Mouse (Mus musculus): ENCODE data around the gene Cars2.
"Not testable (repeated sequence)": the region's sequence is repeated elsewhere in the genome, so short reads cannot be mapped to it uniquely, and the experiment has no call there.

The Cars2 gene

DNA sequence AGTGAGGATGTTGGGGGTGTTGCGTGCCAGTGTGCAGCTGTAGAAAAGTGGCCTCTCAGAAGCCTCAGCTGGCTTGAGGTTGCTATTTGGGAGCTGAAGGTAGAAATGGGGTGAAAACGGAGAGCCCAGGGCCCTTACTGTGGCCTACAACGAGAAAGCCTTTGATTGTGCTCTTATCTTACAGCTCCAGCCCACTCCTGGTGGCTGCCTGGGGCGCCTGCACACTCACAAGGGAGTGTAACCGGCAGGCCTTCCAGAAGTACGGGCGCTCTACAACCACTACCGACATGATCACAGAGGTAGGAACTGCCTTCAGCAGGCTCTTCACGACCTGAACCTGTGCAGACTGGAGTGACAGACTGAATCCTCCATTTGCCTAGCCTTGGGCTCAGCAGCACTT is 37.9 kb downstream of the Cars2 start:
- DNase-seq (ENCODE audit: low read depth, low spot score), result no peak

- DNase-seq (ENCODE audit: low read depth, low spot score), result no peak
Observed at GRCm38 (mm10) chr8:11510971-11511370, 39.6 kb downstream of the Cars2 start.

GRCm38 (mm10) chr8:11508880-11509279 is 41.7 kb downstream of the Cars2 start:
- no peak for DNase-seq (ENCODE audit: low read depth, low spot score)

DNA sequence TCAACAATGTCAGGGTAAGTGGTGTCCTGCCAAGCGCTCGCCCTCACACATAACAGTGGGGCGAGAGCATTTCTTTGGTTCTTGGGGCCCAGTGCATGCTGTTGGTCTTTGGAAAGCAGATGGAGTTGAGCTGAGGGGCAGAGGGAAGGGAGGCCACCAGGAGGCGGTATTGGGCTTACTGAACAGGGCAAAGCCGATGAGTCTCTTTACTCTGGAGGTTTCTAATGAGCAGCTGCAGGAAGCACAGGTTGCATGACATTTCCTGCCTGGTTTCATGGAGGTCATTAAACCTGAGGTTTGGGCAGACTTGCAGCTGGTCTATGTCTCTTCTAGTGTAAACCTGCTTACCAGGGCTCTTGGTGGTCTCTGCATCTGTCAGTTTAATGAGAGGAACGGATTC is 43.8 kb downstream of the Cars2 start:
- DNase-seq (ENCODE audit: low read depth, low spot score), result peak; percentile 32

GRCm38 (mm10) chr8:11506074-11506473 is 44.5 kb downstream of the Cars2 start:
- DNase-seq (ENCODE audit: low read depth, low spot score), result no peak

DNA sequence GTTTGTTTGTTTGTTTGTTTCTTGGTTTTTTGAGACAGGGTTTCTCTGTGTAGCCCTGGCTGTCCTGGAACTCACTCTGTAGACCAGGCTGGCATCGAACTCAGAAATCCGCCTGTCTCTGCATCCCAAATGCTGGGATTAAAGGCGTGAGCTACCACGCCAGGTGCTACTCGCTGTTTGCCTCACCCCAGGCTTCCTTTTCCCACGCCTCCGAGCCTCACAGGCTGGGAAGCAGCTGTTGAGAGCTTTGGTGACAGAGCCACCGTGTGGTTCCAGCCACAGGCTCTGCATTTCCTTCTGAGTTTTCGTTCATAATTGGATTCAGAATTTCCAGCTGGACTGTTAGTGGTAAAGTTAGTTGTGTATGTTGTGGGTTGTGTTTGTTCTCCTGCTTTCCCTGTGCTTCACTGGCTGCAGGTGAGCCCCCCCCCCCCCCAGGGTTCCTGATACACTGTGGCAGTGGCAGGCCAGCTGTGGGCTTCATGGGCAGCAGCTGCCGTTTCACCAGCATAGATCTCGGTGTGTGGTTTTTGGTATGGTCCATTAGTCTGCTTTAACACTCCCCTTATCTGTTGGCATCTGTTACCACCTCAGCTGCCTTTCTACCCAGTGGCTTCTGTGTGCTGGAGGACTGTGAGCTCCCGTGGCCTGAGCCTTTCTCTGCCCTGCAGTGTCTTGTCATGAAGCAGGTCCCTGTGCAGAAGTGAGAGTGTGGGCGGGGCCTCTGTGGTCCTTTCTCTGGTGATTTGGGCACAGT is 46.9 kb downstream of the Cars2 start:
- no peak for DNase-seq (ENCODE audit: low read depth, low spot score)

GRCm38 (mm10) chr8:11498786-11499485 is 51.6 kb downstream of the Cars2 start:
- no peak for DNase-seq (ENCODE audit: low read depth, low spot score)

DNA sequence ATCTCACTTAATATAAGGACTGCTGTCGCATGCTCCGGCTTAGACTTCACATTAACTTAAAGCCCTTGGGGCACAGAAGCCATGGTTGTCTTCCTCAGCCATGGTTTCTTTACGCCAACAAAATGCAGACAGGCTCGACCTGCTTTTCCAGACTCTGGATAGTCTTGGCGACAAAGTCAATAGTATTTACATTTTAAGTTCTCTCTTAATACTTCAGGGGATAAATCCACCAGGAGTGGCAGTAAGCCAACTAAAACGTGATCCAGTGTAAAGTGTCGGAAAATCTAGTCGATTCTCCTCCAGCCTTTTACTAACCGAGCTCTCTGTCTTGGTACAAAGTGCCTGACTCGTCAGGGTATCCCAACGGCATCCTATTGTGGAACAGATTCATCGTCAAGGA is 52.3 kb downstream of the Cars2 start:
- no peak for DNase-seq (ENCODE audit: low read depth, low spot score)

GRCm38 (mm10) chr8:11497017-11497990 is 53.3 kb downstream of the Cars2 start, which contains the start of gene Naxd:
Gene Naxd (plus strand): TSS chr8:11497506.
- DNase-seq (ENCODE audit: low read depth, low spot score), result peak; percentile 76

- not testable (repeated sequence) for DNase-seq (ENCODE audit: low read depth, low spot score)
Observed at GRCm38 (mm10) chr8:11492340-11492739, 58.2 kb downstream of the Cars2 start.

DNA sequence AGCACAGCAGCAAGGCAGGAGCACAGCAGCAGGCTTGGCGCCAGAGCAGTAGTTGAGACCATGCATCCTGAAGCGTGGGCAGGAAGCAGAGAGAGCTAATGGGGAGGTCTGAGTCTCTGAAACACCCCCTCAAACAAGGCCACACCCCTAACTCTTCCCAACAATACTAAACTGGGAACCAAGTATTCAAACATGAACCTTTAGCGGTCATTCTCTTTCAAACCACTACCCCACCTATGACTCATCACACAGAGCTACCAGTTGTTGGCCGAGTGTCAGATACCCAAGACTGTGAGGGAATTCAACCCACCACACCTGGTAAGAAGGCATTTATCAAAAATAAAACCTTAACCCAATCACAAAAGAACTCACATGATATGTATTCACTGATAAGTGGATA is 63.4 kb downstream of the Cars2 start:
- DNase-seq (ENCODE audit: low read depth, low spot score), result no peak

- DNase-seq (ENCODE audit: low read depth, low spot score), result peak; percentile 48
Observed at GRCm38 (mm10) chr8:11486142-11486541, 64.4 kb downstream of the Cars2 start.

DNA sequence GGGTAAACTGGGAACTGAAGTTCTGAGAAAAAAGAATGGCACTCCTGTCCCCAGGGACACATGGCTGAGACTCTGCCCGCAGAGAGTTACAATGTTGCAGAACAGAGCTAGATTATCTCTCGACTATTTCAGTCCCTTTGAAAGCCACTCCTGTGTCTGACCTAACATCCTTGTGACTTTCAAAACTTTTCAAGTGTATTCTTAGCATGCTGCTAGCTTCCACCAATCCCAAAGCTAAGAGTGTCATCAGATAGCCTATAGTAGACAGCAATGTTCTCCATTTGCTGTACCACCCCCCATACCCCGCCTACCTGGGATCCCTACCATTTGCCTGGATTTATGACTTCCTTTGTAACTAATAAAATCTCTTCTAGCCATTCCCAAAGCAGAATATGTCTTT is 68.0 kb downstream of the Cars2 start:
- no peak for DNase-seq (ENCODE audit: low read depth, low spot score)

DNA sequence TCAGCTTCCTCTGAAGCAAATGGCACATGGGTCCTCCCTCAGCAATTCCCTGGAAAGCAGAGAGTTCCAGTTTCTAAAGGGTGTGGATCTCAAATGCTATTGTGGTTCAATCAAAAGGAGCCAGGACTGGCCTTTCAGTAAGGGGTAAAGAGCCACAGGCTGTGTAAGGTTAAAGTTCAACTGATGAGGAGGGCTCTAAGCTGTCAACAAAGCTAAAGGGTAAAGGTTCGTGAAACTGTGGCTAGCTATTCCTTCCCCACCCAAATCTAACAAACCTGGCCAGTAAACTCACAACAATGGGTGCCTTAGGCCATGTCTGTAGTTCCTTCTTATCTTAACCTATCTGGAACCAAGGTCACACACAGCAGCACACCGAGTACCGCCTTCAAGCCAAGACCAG is 68.7 kb downstream of the Cars2 start:
- DNase-seq (ENCODE audit: low read depth, low spot score), result no peak

- DNase-seq (ENCODE audit: low read depth, low spot score), result no peak
Observed at GRCm38 (mm10) chr8:11479591-11479990, 71.0 kb downstream of the Cars2 start.

GRCm38 (mm10) chr8:11478807-11479527 is 71.6 kb downstream of the Cars2 start:
- no peak for DNase-seq (ENCODE audit: low read depth, low spot score)

- no peak for DNase-seq (ENCODE audit: low read depth, low spot score)
Observed at GRCm38 (mm10) chr8:11477811-11478761, 72.5 kb downstream of the Cars2 start, which contains the start of gene Rab20. Gene Rab20 (minus strand): TSS chr8:11478710.

- no peak for DNase-seq (ENCODE audit: low read depth, low spot score)
Observed at GRCm38 (mm10) chr8:11477178-11477553, 73.4 kb downstream of the Cars2 start.

DNA sequence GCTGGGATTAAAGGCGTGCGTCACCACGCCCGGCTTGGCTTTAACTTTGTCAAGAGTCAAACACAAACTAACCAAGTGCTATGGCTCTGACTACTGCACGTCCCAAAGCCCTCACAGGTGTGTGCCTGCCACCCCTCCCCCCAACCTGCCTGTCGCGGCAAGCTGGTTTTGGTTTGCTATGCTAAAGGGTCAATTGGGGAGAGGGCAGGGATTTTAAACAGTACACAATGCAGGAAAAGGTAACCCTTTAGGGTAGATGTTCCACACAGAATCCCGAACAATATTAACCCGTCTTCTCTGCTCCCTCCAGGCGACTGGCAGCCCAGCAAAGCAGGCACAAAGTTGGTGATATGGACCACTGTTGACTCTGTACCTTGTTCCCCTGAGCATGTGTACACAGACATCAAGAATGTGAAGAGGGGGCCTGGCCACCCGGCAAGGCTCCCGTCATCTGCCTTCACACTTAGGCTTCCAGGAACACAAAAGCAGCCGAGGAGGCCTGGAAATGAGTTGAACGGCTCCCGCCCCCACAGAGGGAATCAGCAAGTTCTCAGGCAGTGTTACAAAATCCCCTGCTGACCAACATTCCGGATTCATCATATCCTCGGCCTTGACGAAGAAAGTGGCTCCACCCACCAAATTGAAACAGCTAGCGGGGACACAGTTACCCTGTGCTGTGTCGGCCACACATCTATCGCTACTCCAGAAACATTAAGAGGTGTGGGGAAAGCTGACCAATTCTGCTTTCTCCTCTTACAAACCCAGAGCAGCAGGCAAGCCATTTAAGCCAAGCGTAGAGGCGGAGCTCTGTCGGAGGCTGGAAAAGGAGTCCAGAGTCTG is 74.0 kb downstream of the Cars2 start:
- DNase-seq (ENCODE audit: low read depth, low spot score), result no peak
